Mouse (Mus musculus) intestine, embryonic 16.5 days (tissue): Measurements from ENCODE around the gene Gm45521. TPM values are rescaled to one million over a fixed set of nuclear protein-coding genes. Genes with fewer than 3 reads are reported as not detected.

Experiments
- ATAC-seq: fragments of 200-750 bp; cut with Nextera tagmentation; 2 replicates; pipeline ENCODE4 v1.8.0; 2017; ENCODE audit warnings: moderate TSS enrichment, moderate library complexity
- H3K27ac ChIP-seq: fragments of 300-500 bp; sonication (generic); 2 replicates; pipeline ENCODE4 v1.5.1; 2014; ENCODE audit warnings: mild to moderate bottlenecking, low read length
- H3K27me3 ChIP-seq: fragments of 300-500 bp; sonication (generic); replicated peaks from 2 replicates; pipeline ENCODE4 v1.6.1; 2014; ENCODE audit warnings: low read length, control low read depth, mixed read lengths; ENCODE audit not compliant: control insufficient read depth, insufficient read depth
- H3K36me3 ChIP-seq: fragments of 300-500 bp; sonication (generic); 2 replicates; pipeline ENCODE4 v1.6.1; 2014; ENCODE audit warnings: low read length, control low read depth; ENCODE audit not compliant: control insufficient read depth, insufficient read depth
- H3K4me1 ChIP-seq: fragments of 300-500 bp; sonication (generic); 2 replicates; pipeline ENCODE4 v1.6.1; 2014; ENCODE audit warnings: low read length, control low read depth, mixed read lengths; ENCODE audit not compliant: control insufficient read depth, insufficient read depth
- H3K4me2 ChIP-seq: fragments of 300-500 bp; sonication (generic); 2 replicates; pipeline ENCODE4 v1.6.1; 2014; ENCODE audit warnings: low read depth, low read length, control low read depth
- H3K4me3 ChIP-seq: fragments of 300-500 bp; sonication (generic); 2 replicates; pipeline ENCODE4 v1.5.1; 2014; ENCODE audit warnings: mild to moderate bottlenecking, low read length
- H3K9ac ChIP-seq: fragments of 300-500 bp; sonication (generic); 2 replicates; pipeline ENCODE4 v1.6.1; 2014; ENCODE audit warnings: low read depth, low read length
- H3K9me3 ChIP-seq: fragments of 300-500 bp; sonication (generic); 2 replicates; pipeline ENCODE4 v1.6.1; 2016; ENCODE audit warnings: low read length, control low read depth; ENCODE audit not compliant: control insufficient read depth
- WGBS: fragments of 180-500 bp; shearing (Covaris S2); extraction: QIAGEN DNeasy Blood & Tissue Kit; methylation state at CpG from one replicate; pipeline ENCODE4 v1.1.7; 2014; 5-methylcytosine and 5-hydroxymethylcytosine counted together
- polyA plus RNA-seq: library from polyadenylated mRNA; unstranded; fragments of >200 nt; fragmentation: Nextera tagmentation; extraction: Ambion mirVana; gene quantifications from 2 replicates; pipeline ENCODE4 v1.2.1, GENCODE M21; 2015

Gm45521 gene
- polyA plus RNA-seq, 1 experiment from 2014 or later, result not detected

DNA sequence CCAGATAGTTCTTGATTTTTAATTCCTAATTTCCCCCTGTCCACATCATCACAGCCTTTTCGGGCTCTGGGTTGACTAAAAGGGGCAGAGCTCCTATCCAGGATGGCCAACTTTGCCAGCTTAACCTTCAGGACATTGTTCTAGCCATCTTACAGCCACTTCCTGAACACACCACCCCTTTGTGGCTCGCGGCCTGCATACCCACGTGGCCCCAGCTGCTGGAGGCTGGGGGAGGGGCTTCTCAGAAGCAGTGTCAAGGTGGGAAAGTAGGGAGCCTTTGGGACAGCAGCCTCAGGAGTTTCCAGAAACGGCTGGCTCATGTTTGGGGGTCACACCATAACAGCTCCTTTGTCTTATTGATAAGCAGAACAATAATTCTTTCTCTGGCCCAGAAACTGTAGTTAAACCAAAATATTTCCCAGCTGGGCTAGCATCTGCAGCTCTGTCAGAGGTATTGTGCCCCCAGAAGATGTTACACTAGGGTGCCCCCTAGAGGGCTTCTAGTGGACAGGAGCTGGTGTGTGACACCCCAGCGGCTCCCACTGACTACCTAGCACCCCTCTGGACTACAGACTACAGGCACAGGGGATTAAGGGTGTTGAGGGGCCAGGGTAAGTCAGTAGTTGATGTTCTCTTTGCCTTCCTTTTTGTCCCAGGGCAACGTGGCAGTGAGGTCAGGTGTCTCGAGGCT is 12.6 kb upstream of the Gm45521 start:
- H3K4me3 ChIP-seq, result no peak overlapping the region
- H3K4me1 ChIP-seq, result peaks cover 17% of the 10 kb centered on the region
- no peak overlapping the region for H3K9ac ChIP-seq
- H3K36me3 ChIP-seq, result peaks cover 16% of the 10 kb centered on the region
- no peaks in the 10 kb centered on the region for H3K9me3 ChIP-seq
- H3K27me3 ChIP-seq, result no peaks in the 10 kb centered on the region
- peak overlapping the region; percentile 10; the same call in 1 of the 2 replicates for H3K27ac ChIP-seq
- WGBS, result 58% methylated on average over 8 of the region's 8 CpGs
- no peak for ATAC-seq
- no peak overlapping the region for H3K4me2 ChIP-seq

DNA sequence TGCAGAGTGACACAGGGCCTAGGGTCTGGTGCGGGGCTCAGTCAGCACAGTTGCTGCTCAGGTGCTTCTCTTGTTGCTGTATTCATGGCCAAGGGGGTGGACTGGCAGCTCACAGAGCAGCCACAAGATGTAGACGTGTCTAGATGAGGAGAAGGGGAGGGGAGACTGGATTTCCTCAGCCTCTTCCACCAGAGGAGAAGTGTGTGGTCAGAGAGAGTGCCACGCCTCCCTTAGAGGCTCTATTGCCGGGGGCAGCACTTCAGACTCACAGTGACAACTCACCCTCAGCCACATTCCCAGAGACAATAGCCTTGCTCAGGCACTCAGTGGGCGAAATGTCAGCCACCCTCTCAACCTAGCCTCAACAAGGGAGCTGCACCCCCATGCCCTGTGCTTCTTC is 11.8 kb upstream of the Gm45521 start:
- peaks cover 16% of the 10 kb centered on the region for H3K36me3 ChIP-seq
- peaks cover 16% of the 10 kb centered on the region for H3K4me1 ChIP-seq
- no peak overlapping the region for H3K4me2 ChIP-seq
- H3K9ac ChIP-seq, result no peak overlapping the region
- 0 out of 2 replicates have a peak, but pooled peaks have one; percentile 16 for ATAC-seq
- H3K9me3 ChIP-seq, result no peaks in the 10 kb centered on the region
- H3K27me3 ChIP-seq, result no peaks in the 10 kb centered on the region
- no peak overlapping the region for H3K4me3 ChIP-seq
- no peak overlapping the region for H3K27ac ChIP-seq
- WGBS, result 74% methylated on average over 5 of the region's 5 CpGs

GRCm38 (mm10) chr14:7951234-7951633 is 5.9 kb upstream of the Gm45521 start:
- Histone ChIP-seq H3K27ac (no peak overlapping the region), H3K4me1 (peaks cover 18% of the 10 kb centered on the region), H3K9me3 (no peaks in the 10 kb centered on the region), H3K27me3 (no peaks in the 10 kb centered on the region), H3K9ac (no peak overlapping the region), H3K4me3 (no peak overlapping the region), H3K36me3 (peaks cover 8% of the 10 kb centered on the region; the same call in 1 of the 2 replicates), H3K4me2 (no peak overlapping the region)
- 88% methylated on average over 9 of the region's 9 CpGs for WGBS
- no peak for ATAC-seq

- WGBS, result 18% methylated on average over 12 of the region's 12 CpGs
Measured at GRCm38 (mm10) chr14:7952610-7953254, 4.4 kb upstream of the Gm45521 start.

DNA sequence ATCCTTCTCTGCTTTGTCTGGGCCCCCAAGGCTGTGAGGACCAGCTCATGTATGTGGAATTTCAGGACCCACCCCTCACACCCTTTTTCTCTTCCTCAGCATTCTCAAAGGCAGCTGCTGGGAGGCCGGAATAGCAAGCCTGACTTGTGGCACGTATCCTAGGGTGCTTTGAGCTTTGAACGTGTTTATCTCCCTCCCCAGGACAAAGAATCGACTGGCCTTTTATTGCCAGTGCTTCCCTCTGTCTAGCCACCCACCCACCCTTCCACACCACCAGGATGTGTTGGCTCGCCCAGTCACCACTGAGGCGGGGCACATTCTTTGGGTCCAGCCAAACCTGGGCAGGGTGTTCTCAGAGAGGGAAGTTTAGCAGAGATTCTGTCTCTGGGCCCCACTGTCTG is 3.0 kb upstream of the Gm45521 start:
- 29% methylated on average over 6 of the region's 6 CpGs for WGBS
- H3K4me1 ChIP-seq, result peaks cover 18% of the 10 kb centered on the region
- peak overlapping the region; percentile 77 for H3K27ac ChIP-seq
- H3K36me3 ChIP-seq, result peaks cover 2% of the 10 kb centered on the region; the same call in 1 of the 2 replicates
- no peaks in the 10 kb centered on the region for H3K27me3 ChIP-seq
- H3K9me3 ChIP-seq, result no peaks in the 10 kb centered on the region
- H3K4me2 ChIP-seq, result no peak overlapping the region
- H3K4me3 ChIP-seq, result no peak overlapping the region
- peak; percentile 85 for ATAC-seq
- H3K9ac ChIP-seq, result peak overlapping the region; percentile 34; the same call in 1 of the 2 replicates

More at GRCm38 (mm10) chr14:7952610-7953254, 4.4 kb upstream of the Gm45521 start:
- Histone ChIP-seq H3K4me2 (0 out of 2 replicates have a peak overlapping the region, but pooled peaks have one; percentile 9), H3K4me1 (peaks cover 18% of the 10 kb centered on the region), H3K9me3 (no peaks in the 10 kb centered on the region), H3K36me3 (peaks cover 8% of the 10 kb centered on the region; the same call in 1 of the 2 replicates), H3K4me3 (no peak overlapping the region), H3K27me3 (no peaks in the 10 kb centered on the region), H3K27ac (peak overlapping the region; percentile 77), H3K9ac (peak overlapping the region; percentile 57)
- peak; percentile 88 for ATAC-seq

DNA sequence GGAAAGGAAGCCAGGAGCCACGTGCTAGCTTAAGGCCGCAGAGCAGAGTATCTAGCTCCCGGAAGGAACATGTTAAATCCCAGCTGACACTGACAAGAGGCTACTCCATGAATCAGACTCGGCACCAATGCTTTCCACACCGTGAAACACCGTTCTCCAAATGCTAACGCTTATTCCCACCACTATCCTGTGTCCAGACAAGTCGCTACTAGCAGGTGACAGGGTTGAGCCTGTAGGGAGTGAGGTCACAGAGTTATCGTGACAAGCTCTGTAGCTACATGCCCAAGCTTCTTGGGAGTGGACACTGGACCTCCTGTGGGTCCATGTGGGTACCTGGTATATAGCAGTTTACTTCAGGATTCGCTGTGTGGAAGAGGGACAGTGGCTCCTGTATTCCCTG is 661 bp upstream of the Gm45521 start:
- no peaks in the 10 kb centered on the region for H3K36me3 ChIP-seq
- 74% methylated on average over 10 of the region's 10 CpGs for WGBS
- peaks cover 22% of the 10 kb centered on the region for H3K4me1 ChIP-seq
- H3K4me3 ChIP-seq, result no peak overlapping the region
- no peaks in the 10 kb centered on the region for H3K27me3 ChIP-seq
- no peak for ATAC-seq
- H3K27ac ChIP-seq, result no peak overlapping the region
- no peak overlapping the region for H3K4me2 ChIP-seq
- H3K9ac ChIP-seq, result no peak overlapping the region
- no peaks in the 10 kb centered on the region for H3K9me3 ChIP-seq

DNA sequence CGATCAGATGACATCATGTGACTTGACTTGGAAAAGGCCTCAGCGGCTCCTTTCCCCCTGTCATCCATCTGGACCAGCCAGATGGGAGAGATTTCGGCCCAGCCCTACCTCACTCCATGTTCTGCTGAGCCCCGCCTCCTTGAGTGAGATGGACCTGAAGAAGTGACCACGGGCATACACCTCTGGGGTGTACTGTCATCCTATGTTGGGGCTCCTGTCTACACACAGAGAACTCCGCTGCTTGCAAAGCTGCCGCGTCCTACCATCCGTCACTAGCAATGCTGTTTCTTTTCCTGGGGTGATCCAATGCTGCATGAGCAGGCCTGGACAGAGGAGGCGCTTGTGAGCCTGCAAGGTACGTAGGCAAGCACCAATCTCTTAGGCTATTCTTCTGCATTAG is 3.5 kb downstream of the Gm45521 start:
- Histone ChIP-seq H3K27ac (no peak overlapping the region), H3K9ac (no peak overlapping the region), H3K27me3 (no peaks in the 10 kb centered on the region), H3K36me3 (no peaks in the 10 kb centered on the region), H3K4me1 (peaks cover 15% of the 10 kb centered on the region; the same call in 1 of the 2 replicates), H3K9me3 (no peaks in the 10 kb centered on the region), H3K4me2 (no peak overlapping the region), H3K4me3 (no peak overlapping the region)
- ATAC-seq, result peak; percentile 9; the same call in 1 of the 2 replicates
- 70% methylated on average over 11 of the region's 11 CpGs for WGBS

DNA sequence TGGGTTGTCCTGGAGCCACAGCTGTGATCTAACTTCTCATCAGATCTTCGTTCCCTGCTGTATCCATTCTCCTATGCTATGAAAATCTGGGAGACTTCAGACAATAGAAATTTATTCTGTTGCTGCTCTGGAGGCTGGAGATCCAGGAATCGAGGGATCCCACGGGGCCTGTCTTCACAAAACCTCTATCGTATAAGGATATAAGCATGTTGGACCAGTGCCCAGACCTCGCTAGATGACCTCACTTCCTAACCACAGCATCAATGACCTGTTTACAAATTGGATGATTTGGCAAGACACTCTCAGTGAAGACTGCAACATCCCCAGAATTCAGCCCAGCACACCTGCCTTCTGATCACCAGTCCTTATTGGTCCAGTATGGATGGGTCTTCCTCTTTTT is 4.6 kb downstream of the Gm45521 start:
- 51% methylated on average over 5 of the region's 5 CpGs for WGBS
- H3K27ac ChIP-seq, result no peak overlapping the region
- H3K9ac ChIP-seq, result no peak overlapping the region
- no peak for ATAC-seq
- no peaks in the 10 kb centered on the region for H3K9me3 ChIP-seq
- H3K36me3 ChIP-seq, result no peaks in the 10 kb centered on the region
- H3K27me3 ChIP-seq, result no peaks in the 10 kb centered on the region
- H3K4me3 ChIP-seq, result no peak overlapping the region
- peaks cover 15% of the 10 kb centered on the region; the same call in 1 of the 2 replicates for H3K4me1 ChIP-seq
- no peak overlapping the region for H3K4me2 ChIP-seq

- Histone ChIP-seq H3K9me3 (no peaks in the 10 kb centered on the region), H3K4me3 (no peak overlapping the region), H3K27me3 (no peaks in the 10 kb centered on the region), H3K4me2 (no peak overlapping the region), H3K9ac (no peak overlapping the region), H3K27ac (0 out of 2 replicates have a peak overlapping the region, but pooled peaks have one; percentile 11), H3K36me3 (no peaks in the 10 kb centered on the region), H3K4me1 (peaks cover 15% of the 10 kb centered on the region; the same call in 1 of the 2 replicates)
- ATAC-seq, result no peak
- WGBS, result 87% methylated on average over 2 of the region's 2 CpGs
Measured at GRCm38 (mm10) chr14:7962626-7963025, 5.5 kb downstream of the Gm45521 start.
